Mouse (Mus musculus): ENCODE data around the gene Egf. TPM values are rescaled to one million over a fixed set of nuclear protein-coding genes. Genes with fewer than 3 reads are reported as not detected.

Gene Egf
- polyA plus RNA-seq, 1 experiment: 0.50 TPM

DNA sequence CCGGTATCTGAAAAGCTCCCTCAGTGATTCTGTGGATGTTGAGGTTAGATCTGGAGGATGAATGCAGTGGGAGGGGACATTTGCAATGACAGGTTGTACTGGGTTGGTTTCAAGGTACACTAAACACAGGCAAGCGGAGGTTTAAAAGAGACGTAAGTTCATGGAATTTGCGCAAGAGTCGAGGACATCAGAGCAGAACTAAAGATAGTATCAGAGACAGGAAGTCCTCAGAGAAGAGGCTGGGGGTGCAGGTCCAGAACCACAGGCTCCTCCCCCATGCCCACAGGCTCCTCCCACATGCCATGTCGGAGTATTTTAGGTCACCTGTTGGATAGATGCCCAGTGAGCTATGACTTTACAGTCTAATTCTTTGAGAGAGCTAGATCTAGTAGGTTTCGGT is 96.3 kb downstream of the Egf start:
- H3K4me3 ChIP-seq (ENCODE audit: insufficient read depth, low read length): no peak overlapping the region
- H3K4me1 ChIP-seq (ENCODE audit: control insufficient read depth, insufficient read depth, low read length): peaks cover 9% of the 10 kb centered on the region
- TF ChIP-seq CTCF (IDR thresholded peaks at IDR 0.05; ENCODE audit: low read depth, low read length) (no peak), POLR2A (IDR thresholded peaks at IDR 0.05; ENCODE audit: borderline replicate concordance, low read depth, low read length) (no peak)
- H3K27ac ChIP-seq (ENCODE audit: insufficient read depth, low read depth, low read length): no peak overlapping the region

DNA sequence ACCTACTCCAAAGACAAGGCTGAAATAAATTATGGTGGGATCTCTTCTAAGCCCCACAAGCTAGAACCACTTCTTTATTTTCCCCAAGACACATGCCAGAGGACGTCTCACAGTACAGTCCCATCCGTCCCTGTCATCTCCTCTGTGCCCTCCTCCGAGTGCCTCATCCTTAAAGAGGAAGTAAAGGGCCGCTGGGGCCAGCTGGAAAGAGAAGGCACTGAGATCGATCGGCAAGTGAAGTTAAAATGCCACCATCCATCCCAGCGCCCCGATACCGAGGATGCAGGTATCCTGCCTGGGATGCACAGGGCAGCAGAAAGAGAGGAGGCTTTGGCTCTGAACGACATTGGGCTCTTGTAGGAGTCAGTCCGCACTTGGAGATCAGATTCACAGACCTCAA is 97.3 kb downstream of the Egf start:
- Histone ChIP-seq H3K27ac (ENCODE audit: insufficient read depth, low read depth, low read length) (no peak overlapping the region), H3K4me1 (ENCODE audit: control insufficient read depth, insufficient read depth, low read length) (peaks cover 9% of the 10 kb centered on the region), H3K4me3 (ENCODE audit: insufficient read depth, low read length) (0 out of 2 replicates have a peak overlapping the region, but pooled peaks have one; percentile 9)
- TF ChIP-seq CTCF (IDR thresholded peaks at IDR 0.05; ENCODE audit: low read depth, low read length) (no peak), POLR2A (IDR thresholded peaks at IDR 0.05; ENCODE audit: borderline replicate concordance, low read depth, low read length) (no peak)

DNA sequence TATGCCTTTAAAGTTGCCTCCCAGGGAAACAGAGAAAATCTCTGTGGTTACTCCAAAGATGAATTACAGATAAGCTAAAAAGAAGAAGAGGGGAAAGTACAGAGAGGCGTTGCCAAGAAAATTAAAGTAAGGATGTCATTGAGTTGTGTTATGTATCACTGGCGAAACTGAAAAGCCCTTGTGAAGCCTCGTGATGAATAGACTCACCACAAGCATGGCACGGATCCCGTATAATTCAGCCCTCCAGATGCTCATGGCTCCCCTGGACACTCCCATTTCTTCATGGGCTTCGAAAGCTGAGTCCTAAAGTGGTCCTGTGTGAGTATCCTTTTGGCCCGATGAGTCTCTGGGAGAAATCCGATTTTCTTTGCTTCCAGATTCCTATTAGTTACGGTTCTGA is 97.9 kb downstream of the Egf start:
- Histone ChIP-seq H3K27ac (ENCODE audit: insufficient read depth, low read depth, low read length) (no peak overlapping the region), H3K4me1 (ENCODE audit: control insufficient read depth, insufficient read depth, low read length) (peaks cover 9% of the 10 kb centered on the region), H3K4me3 (ENCODE audit: insufficient read depth, low read length) (no peak overlapping the region)
- TF ChIP-seq POLR2A (IDR thresholded peaks at IDR 0.05; ENCODE audit: borderline replicate concordance, low read depth, low read length) (no peak), CTCF (IDR thresholded peaks at IDR 0.05; ENCODE audit: low read depth, low read length) (no peak)

DNA sequence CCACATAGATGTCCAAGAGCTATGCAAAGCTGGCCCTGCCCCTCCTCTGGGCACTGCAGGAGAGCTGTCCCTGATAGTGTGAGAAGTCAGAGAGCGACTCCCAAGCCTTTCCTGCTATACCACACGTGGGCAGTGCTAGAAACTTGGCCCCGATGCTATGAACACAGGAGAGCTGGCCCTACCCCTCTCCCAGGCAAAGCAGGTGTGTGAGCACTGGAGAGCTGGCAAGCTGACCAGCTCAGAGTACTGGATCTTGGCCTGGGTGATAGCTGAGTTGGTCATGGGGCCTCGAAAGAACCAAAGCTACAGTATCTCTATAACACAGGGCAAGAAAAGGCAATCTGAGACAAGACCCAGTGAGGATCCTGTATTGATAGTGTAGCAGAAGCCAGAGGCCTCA is 98.6 kb downstream of the Egf start:
- Histone ChIP-seq H3K27ac (ENCODE audit: insufficient read depth, low read depth, low read length) (no peak overlapping the region), H3K4me3 (ENCODE audit: insufficient read depth, low read length) (no peak overlapping the region), H3K4me1 (ENCODE audit: control insufficient read depth, insufficient read depth, low read length) (peaks cover 9% of the 10 kb centered on the region)
- TF ChIP-seq CTCF (IDR thresholded peaks at IDR 0.05; ENCODE audit: low read depth, low read length) (no peak), POLR2A (IDR thresholded peaks at IDR 0.05; ENCODE audit: borderline replicate concordance, low read depth, low read length) (no peak)

DNA sequence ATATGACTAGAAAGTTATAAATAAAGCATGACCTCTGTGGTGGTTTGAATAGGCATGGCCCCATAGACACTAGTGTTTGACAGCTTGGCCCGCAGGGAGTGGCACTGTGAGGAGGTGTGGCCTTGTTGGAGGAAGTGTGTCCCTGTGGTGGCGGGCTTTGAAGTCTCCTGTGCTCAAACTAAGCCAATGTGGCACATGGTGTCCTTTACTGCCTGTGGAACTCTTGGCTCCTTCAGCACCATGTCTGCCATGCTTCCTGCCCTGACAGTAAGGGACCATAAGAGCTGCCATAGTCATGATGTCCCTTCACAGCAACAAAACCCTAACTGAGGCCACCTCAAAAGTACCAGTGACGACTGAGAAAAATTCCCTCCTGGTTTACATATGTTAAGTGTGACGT is 102.6 kb downstream of the Egf start:
- Histone ChIP-seq H3K4me3 (ENCODE audit: insufficient read depth, low read length) (no peak overlapping the region), H3K4me1 (ENCODE audit: control insufficient read depth, insufficient read depth, low read length) (no peaks in the 10 kb centered on the region), H3K27ac (ENCODE audit: insufficient read depth, low read depth, low read length) (no peak overlapping the region)
- TF ChIP-seq POLR2A (IDR thresholded peaks at IDR 0.05; ENCODE audit: borderline replicate concordance, low read depth, low read length): no peak
- no peak for TF ChIP-seq CTCF (IDR thresholded peaks at IDR 0.05; ENCODE audit: low read depth, low read length)

DNA sequence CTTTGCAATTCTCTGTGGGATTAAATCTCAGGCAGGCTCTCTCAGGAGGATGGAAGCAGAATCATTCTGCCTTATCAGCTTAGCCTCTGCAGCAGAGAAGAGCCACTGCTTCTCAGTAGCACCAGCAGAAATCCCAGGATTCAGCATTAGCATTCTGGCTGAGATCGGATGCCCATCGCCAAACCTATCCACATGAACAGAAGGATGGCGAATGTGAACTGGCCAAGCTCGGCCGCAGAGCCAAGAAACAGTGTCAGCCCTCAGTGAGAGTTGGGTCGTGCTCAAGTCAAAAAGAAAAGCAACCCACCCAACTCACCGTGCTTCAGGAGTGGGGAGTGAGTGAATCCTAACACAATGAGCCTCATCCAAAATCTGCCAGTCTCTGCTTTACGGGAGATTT is 103.4 kb downstream of the Egf start:
- Histone ChIP-seq H3K27ac (ENCODE audit: insufficient read depth, low read depth, low read length) (no peak overlapping the region), H3K4me3 (ENCODE audit: insufficient read depth, low read length) (no peak overlapping the region), H3K4me1 (ENCODE audit: control insufficient read depth, insufficient read depth, low read length) (no peaks in the 10 kb centered on the region)
- no peak for TF ChIP-seq POLR2A (IDR thresholded peaks at IDR 0.05; ENCODE audit: borderline replicate concordance, low read depth, low read length)
- TF ChIP-seq CTCF (IDR thresholded peaks at IDR 0.05; ENCODE audit: low read depth, low read length): no peak

DNA sequence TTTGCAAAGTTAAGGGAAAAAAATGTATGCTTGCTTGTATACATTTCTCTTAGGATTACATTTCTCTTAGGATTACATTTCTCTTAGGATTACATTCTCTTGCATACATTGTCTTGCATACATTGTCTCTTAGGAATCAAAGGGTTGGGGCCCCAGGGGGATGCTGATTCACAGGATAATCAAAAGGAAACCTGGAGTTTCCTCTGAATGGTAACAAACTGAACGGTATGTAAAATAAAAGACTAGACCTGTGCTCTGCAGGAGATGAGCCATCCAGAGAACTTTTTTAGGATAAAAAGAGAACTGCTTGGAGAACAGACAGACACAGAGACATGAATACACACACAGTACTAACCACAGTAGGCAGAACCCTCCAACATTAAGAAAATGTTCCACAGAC is 104.2 kb downstream of the Egf start:
- Histone ChIP-seq H3K4me3 (ENCODE audit: insufficient read depth, low read length) (no peak overlapping the region), H3K27ac (ENCODE audit: insufficient read depth, low read depth, low read length) (no peak overlapping the region), H3K4me1 (ENCODE audit: control insufficient read depth, insufficient read depth, low read length) (no peaks in the 10 kb centered on the region)
- TF ChIP-seq CTCF (IDR thresholded peaks at IDR 0.05; ENCODE audit: low read depth, low read length) (no peak), POLR2A (IDR thresholded peaks at IDR 0.05; ENCODE audit: borderline replicate concordance, low read depth, low read length) (no peak)

DNA sequence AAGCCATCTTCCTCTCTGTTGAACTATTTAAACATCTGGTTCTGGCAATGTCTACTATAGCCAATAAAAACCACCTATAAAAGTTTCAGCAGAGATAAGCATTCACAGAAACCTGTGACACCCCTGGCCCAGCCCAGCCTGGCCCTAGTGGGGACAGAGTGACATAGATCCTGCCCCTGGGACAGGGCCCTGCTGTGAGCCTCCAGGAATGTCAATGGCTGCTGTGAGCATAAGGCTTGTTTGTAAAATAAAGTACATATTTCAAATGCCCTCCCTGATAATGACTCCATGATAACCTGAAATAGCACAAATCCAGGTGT is 104.9 kb downstream of the Egf start:
- TF ChIP-seq CTCF (IDR thresholded peaks at IDR 0.05; ENCODE audit: low read depth, low read length): no peak
- TF ChIP-seq POLR2A (IDR thresholded peaks at IDR 0.05; ENCODE audit: borderline replicate concordance, low read depth, low read length): no peak
- no peak overlapping the region for H3K4me3 ChIP-seq (ENCODE audit: insufficient read depth, low read length)
- no peaks in the 10 kb centered on the region for H3K4me1 ChIP-seq (ENCODE audit: control insufficient read depth, insufficient read depth, low read length)
- no peak overlapping the region for H3K27ac ChIP-seq (ENCODE audit: insufficient read depth, low read depth, low read length)

DNA sequence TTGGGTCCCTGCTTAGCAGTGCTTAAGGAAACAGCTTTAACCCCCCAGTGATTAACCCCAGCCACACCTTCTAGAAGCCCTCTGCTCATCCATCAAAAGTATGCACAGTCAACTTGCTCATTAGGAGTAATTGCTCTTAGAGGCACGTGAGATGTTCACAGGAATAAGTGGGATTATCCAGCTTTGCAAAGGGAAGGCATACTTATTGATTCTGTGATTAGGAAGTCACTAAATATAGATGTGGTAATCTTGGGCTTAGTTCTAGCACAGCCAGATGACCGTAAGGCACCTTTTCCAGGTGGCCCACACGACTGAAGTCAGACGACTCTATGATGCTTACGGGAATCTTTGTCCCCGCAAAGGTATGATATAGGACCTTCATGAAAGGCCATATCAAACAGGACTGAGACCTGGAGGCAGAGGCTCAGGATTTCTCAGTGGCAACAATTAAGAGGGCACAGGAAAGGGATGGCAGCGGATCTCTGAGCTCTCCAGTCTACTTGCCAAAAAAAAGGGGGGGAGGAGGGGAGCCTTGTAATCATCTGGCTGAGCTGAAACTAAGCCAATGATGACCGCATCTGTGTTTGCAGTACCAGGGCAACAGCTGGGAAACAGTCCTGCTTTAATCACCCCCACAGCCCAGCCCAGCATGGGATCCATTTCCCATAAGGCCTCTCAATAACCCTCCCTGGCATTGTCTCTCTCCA is 105.4 kb downstream of the Egf start:
- H3K4me1 ChIP-seq (ENCODE audit: control insufficient read depth, insufficient read depth, low read length): no peaks in the 10 kb centered on the region
- TF ChIP-seq CTCF (IDR thresholded peaks at IDR 0.05; ENCODE audit: low read depth, low read length): no peak
- TF ChIP-seq POLR2A (IDR thresholded peaks at IDR 0.05; ENCODE audit: borderline replicate concordance, low read depth, low read length): no peak
- no peak overlapping the region for H3K27ac ChIP-seq (ENCODE audit: insufficient read depth, low read depth, low read length)
- H3K4me3 ChIP-seq (ENCODE audit: insufficient read depth, low read length): no peak overlapping the region

DNA sequence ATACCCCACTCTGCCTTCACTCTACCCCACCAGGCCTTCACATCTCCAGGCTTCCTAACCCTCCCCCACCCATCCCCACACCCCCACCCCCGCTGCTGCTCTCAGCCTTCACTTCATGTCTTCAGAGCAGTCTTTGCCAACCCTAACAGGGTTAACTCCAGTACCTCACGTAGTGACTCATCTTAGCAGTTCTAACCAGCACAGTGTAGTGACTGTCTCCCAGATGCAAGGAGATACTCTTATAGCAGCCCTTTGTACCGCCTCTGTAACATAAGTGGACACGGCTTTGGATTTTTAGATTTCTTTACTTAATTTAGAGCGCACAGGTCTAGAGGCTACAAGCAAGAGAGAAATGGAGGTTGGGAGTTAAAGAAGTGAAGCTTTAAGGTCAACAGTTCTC is 106.5 kb downstream of the Egf start:
- no peak overlapping the region for H3K27ac ChIP-seq (ENCODE audit: insufficient read depth, low read depth, low read length)
- no peak overlapping the region for H3K4me3 ChIP-seq (ENCODE audit: insufficient read depth, low read length)
- TF ChIP-seq CTCF (IDR thresholded peaks at IDR 0.05; ENCODE audit: low read depth, low read length) (no peak), POLR2A (IDR thresholded peaks at IDR 0.05; ENCODE audit: borderline replicate concordance, low read depth, low read length) (no peak)
- H3K4me1 ChIP-seq (ENCODE audit: control insufficient read depth, insufficient read depth, low read length): no peaks in the 10 kb centered on the region

DNA sequence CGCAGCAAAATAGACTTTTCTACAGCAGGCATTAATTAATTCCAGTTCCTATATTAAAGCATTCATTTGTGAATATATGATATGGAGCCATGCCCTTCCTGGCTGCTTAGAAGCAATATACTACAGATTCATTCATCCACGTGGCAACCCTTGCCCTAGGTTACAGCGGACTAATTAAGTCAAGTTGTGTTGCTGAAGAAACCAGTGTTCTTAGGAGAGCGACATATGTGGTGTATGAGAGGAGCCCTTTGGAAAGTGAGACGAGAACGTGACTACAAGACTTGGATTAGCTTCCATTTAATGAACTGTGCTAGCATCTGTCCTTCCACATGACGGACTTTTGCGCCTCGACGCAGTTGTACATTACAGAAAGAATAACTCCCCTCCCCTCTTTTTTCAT is 107.8 kb downstream of the Egf start:
- H3K4me1 ChIP-seq (ENCODE audit: control insufficient read depth, insufficient read depth, low read length): no peaks in the 10 kb centered on the region
- no peak overlapping the region for H3K4me3 ChIP-seq (ENCODE audit: insufficient read depth, low read length)
- no peak overlapping the region for H3K27ac ChIP-seq (ENCODE audit: insufficient read depth, low read depth, low read length)
- TF ChIP-seq POLR2A (IDR thresholded peaks at IDR 0.05; ENCODE audit: borderline replicate concordance, low read depth, low read length) (no peak), CTCF (IDR thresholded peaks at IDR 0.05; ENCODE audit: low read depth, low read length) (no peak)
